Mouse (Mus musculus) intestine, embryonic 15.5 days (tissue): ENCODE results near the gene Iba57. TPM values are rescaled to one million over a fixed set of nuclear protein-coding genes. Genes with fewer than 3 reads are reported as not detected.

Source experiments
- ATAC-seq: fragments of 200-750 bp; cut with Nextera tagmentation; 2 replicates; pipeline ENCODE4 v1.8.0; 2017; ENCODE audit warnings: moderate TSS enrichment, moderate library complexity
- H3K27ac ChIP-seq: fragments of 300-500 bp; sonication (generic); 2 replicates; pipeline ENCODE4 v1.5.1; 2015; ENCODE audit warnings: mild to moderate bottlenecking, inconsistent platforms
- H3K27me3 ChIP-seq: fragments of 300-500 bp; sonication (generic); replicated peaks from 2 replicates; pipeline ENCODE4 v1.6.1; 2015; ENCODE audit warnings: inconsistent platforms
- H3K36me3 ChIP-seq: fragments of 300-500 bp; sonication (generic); 2 replicates; pipeline ENCODE4 v1.6.1; 2015; ENCODE audit warnings: inconsistent platforms
- H3K4me1 ChIP-seq: fragments of 300-500 bp; sonication (generic); replicated peaks from 2 replicates; pipeline ENCODE4 v1.6.1; 2015; ENCODE audit warnings: inconsistent platforms
- H3K4me2 ChIP-seq: fragments of 300-500 bp; sonication (generic); replicated peaks from 2 replicates; pipeline ENCODE4 v1.6.1; 2015; ENCODE audit warnings: mild to moderate bottlenecking, inconsistent platforms
- H3K4me3 ChIP-seq: fragments of 300-500 bp; sonication (generic); replicated peaks from 2 replicates; pipeline ENCODE4 v1.5.1; 2015; ENCODE audit warnings: inconsistent platforms
- H3K9ac ChIP-seq: fragments of 300-500 bp; sonication (generic); 2 replicates; pipeline ENCODE4 v1.6.1; 2015; ENCODE audit warnings: inconsistent platforms
- H3K9me3 ChIP-seq: fragments of 300-500 bp; sonication (generic); 2 replicates; pipeline ENCODE4 v1.6.1; 2016; ENCODE audit warnings: inconsistent platforms
- WGBS: fragments of 180-500 bp; shearing (Covaris S2); methylation state at CpG from one replicate; pipeline ENCODE4 v1.1.7; 2015; 5-methylcytosine and 5-hydroxymethylcytosine counted together
- polyA plus RNA-seq: library from polyadenylated mRNA; unstranded; fragments of >200 nt; fragmentation: Nextera tagmentation; extraction: Ambion mirVana; gene quantifications from 2 replicates; pipeline ENCODE4 v1.2.1, GENCODE M21; 2015

Iba57 gene
- polyA plus RNA-seq, 1 experiment from 2014 or later = 6.6 TPM

GRCm38 (mm10) chr11:59165616-59166241, 2.2 kb upstream of the Iba57 start:
- no peaks in the 10 kb centered on the region for H3K36me3 ChIP-seq
- H3K4me1 ChIP-seq = peaks cover 12% of the 10 kb centered on the region; the same call in 1 of the 2 replicates
- ATAC-seq = no peak
- 66% methylated on average over 2 of the region's 2 CpGs for WGBS
- H3K9ac ChIP-seq = no peak overlapping the region
- no peaks in the 10 kb centered on the region for H3K9me3 ChIP-seq
- H3K27me3 ChIP-seq = no peaks in the 10 kb centered on the region
- no peak overlapping the region for H3K4me3 ChIP-seq
- H3K4me2 ChIP-seq = no peak overlapping the region
- H3K27ac ChIP-seq = no peak overlapping the region

- ATAC-seq = no peak
- H3K36me3 ChIP-seq = no peaks in the 10 kb centered on the region
- no peaks in the 10 kb centered on the region for H3K27me3 ChIP-seq
- peaks cover 12% of the 10 kb centered on the region; the same call in 1 of the 2 replicates for H3K4me1 ChIP-seq
- no peaks in the 10 kb centered on the region for H3K9me3 ChIP-seq
- no peak overlapping the region for H3K9ac ChIP-seq
- no peak overlapping the region for H3K4me3 ChIP-seq
- no peak overlapping the region for H3K27ac ChIP-seq
- peak overlapping the region; percentile 70 for H3K4me2 ChIP-seq
- 77% methylated on average over 9 of the region's 9 CpGs for WGBS
These were observed 845 bp upstream of the Iba57 start for GRCm38 (mm10) chr11:59164384-59164783.

- Histone ChIP-seq H3K4me1 (peaks cover 12% of the 10 kb centered on the region; the same call in 1 of the 2 replicates), H3K27ac (peak overlapping the region; percentile 66), H3K9ac (peak overlapping the region; percentile 14), H3K4me3 (peak overlapping the region; percentile 73), H3K9me3 (no peaks in the 10 kb centered on the region), H3K27me3 (no peaks in the 10 kb centered on the region), H3K4me2 (peak overlapping the region; percentile 70), H3K36me3 (no peaks in the 10 kb centered on the region)
- 53% methylated on average over 9 of the region's 9 CpGs for WGBS
- no peak; the same call in 1 of the 2 replicates for ATAC-seq
These were observed 890 bp downstream of the Iba57 start for GRCm38 (mm10) chr11:59162443-59163254.

GRCm38 (mm10) chr11:59161398-59161797, 2.1 kb downstream of the Iba57 start:
- ATAC-seq = no peak
- H3K4me2 ChIP-seq = no peak overlapping the region
- 67% methylated on average over 5 of the region's 5 CpGs for WGBS
- no peak overlapping the region for H3K4me3 ChIP-seq
- H3K27me3 ChIP-seq = no peaks in the 10 kb centered on the region
- no peak overlapping the region for H3K9ac ChIP-seq
- H3K4me1 ChIP-seq = peaks cover 12% of the 10 kb centered on the region; the same call in 1 of the 2 replicates
- H3K27ac ChIP-seq = no peak overlapping the region
- H3K9me3 ChIP-seq = no peaks in the 10 kb centered on the region
- H3K36me3 ChIP-seq = no peaks in the 10 kb centered on the region; the same call in 1 of the 2 replicates

- H3K36me3 ChIP-seq = no peaks in the 10 kb centered on the region; the same call in 1 of the 2 replicates
- peaks cover 12% of the 10 kb centered on the region; the same call in 1 of the 2 replicates for H3K4me1 ChIP-seq
- H3K27ac ChIP-seq = no peak overlapping the region
- WGBS = 89% methylated on average over 4 of the region's 4 CpGs
- ATAC-seq = no peak
- no peak overlapping the region for H3K4me2 ChIP-seq
- H3K9me3 ChIP-seq = no peaks in the 10 kb centered on the region
- H3K27me3 ChIP-seq = no peaks in the 10 kb centered on the region
- no peak overlapping the region for H3K4me3 ChIP-seq
- no peak overlapping the region for H3K9ac ChIP-seq
These were observed 4.0 kb downstream of the Iba57 start for GRCm38 (mm10) chr11:59159558-59159957.

GRCm38 (mm10) chr11:59159099-59159498, 4.4 kb downstream of the Iba57 start:
- 91% methylated on average over 13 of the region's 13 CpGs for WGBS
- no peak for ATAC-seq
- H3K36me3 ChIP-seq = no peaks in the 10 kb centered on the region; the same call in 1 of the 2 replicates

GRCm38 (mm10) chr11:59155900-59156299, 7.6 kb downstream of the Iba57 start:
- no peak overlapping the region for H3K4me2 ChIP-seq
- 89% methylated on average over 5 of the region's 5 CpGs for WGBS
- H3K36me3 ChIP-seq = no peaks in the 10 kb centered on the region; the same call in 1 of the 2 replicates
- no peak overlapping the region for H3K4me3 ChIP-seq
- H3K9ac ChIP-seq = no peak overlapping the region
- H3K9me3 ChIP-seq = no peaks in the 10 kb centered on the region
- no peak for ATAC-seq
- H3K27me3 ChIP-seq = no peaks in the 10 kb centered on the region
- H3K27ac ChIP-seq = no peak overlapping the region
- H3K4me1 ChIP-seq = no peaks in the 10 kb centered on the region

More at GRCm38 (mm10) chr11:59159099-59159498, 4.4 kb downstream of the Iba57 start:
- no peaks in the 10 kb centered on the region for H3K27me3 ChIP-seq
- H3K4me3 ChIP-seq = no peak overlapping the region
- H3K4me1 ChIP-seq = peaks cover 8% of the 10 kb centered on the region; the same call in 1 of the 2 replicates
- H3K27ac ChIP-seq = no peak overlapping the region
- no peaks in the 10 kb centered on the region for H3K9me3 ChIP-seq
- no peak overlapping the region for H3K9ac ChIP-seq
- no peak overlapping the region for H3K4me2 ChIP-seq

GRCm38 (mm10) chr11:59154220-59154619, 9.3 kb downstream of the Iba57 start:
- H3K36me3 ChIP-seq = no peaks in the 10 kb centered on the region; the same call in 1 of the 2 replicates
- no peak overlapping the region for H3K27ac ChIP-seq
- H3K4me3 ChIP-seq = no peak overlapping the region
- H3K4me2 ChIP-seq = no peak overlapping the region
- no peaks in the 10 kb centered on the region for H3K4me1 ChIP-seq
- H3K9me3 ChIP-seq = no peaks in the 10 kb centered on the region
- no peak for ATAC-seq
- no peak overlapping the region for H3K9ac ChIP-seq
- no peaks in the 10 kb centered on the region for H3K27me3 ChIP-seq
- 80% methylated on average over 7 of the region's 7 CpGs for WGBS

- Histone ChIP-seq H3K4me2 (no peak overlapping the region), H3K27me3 (no peaks in the 10 kb centered on the region), H3K4me1 (no peaks in the 10 kb centered on the region), H3K27ac (no peak overlapping the region), H3K4me3 (no peak overlapping the region), H3K9ac (no peak overlapping the region), H3K9me3 (no peaks in the 10 kb centered on the region), H3K36me3 (no peaks in the 10 kb centered on the region)
- WGBS = 25% methylated on average over 3 of the region's 3 CpGs
- no peak for ATAC-seq
These were observed 11.8 kb downstream of the Iba57 start for GRCm38 (mm10) chr11:59151729-59152128.

GRCm38 (mm10) chr11:59149302-59149701, 14.2 kb downstream of the Iba57 start:
- Histone ChIP-seq H3K36me3 (no peaks in the 10 kb centered on the region), H3K4me3 (no peak overlapping the region), H3K9ac (no peak overlapping the region), H3K27ac (no peak overlapping the region), H3K9me3 (no peaks in the 10 kb centered on the region), H3K27me3 (no peaks in the 10 kb centered on the region), H3K4me2 (no peak overlapping the region), H3K4me1 (no peaks in the 10 kb centered on the region)
- no peak for ATAC-seq
- 53% methylated on average over 3 of the region's 3 CpGs for WGBS

- 77% methylated on average over 5 of the region's 5 CpGs for WGBS
- H3K27ac ChIP-seq = no peak overlapping the region
- no peaks in the 10 kb centered on the region for H3K36me3 ChIP-seq
- peaks cover 6% of the 10 kb centered on the region; the same call in 1 of the 2 replicates for H3K4me1 ChIP-seq
- H3K4me3 ChIP-seq = no peak overlapping the region
- H3K9ac ChIP-seq = no peak overlapping the region
- H3K27me3 ChIP-seq = 0 out of 2 replicates have a peak, but pooled peaks cover 2% of the 10 kb centered on the region
- no peak for ATAC-seq
- H3K9me3 ChIP-seq = no peaks in the 10 kb centered on the region
- no peak overlapping the region for H3K4me2 ChIP-seq
These were observed 20.6 kb downstream of the Iba57 start for GRCm38 (mm10) chr11:59142962-59143361.

GRCm38 (mm10) chr11:59141772-59142370, 21.7 kb downstream of the Iba57 start:
- Histone ChIP-seq H3K27ac (no peak overlapping the region), H3K4me1 (peaks cover 6% of the 10 kb centered on the region; the same call in 1 of the 2 replicates), H3K4me2 (peak overlapping the region; percentile 43), H3K4me3 (no peak overlapping the region; the same call in 1 of the 2 replicates), H3K9me3 (no peaks in the 10 kb centered on the region), H3K9ac (no peak overlapping the region), H3K27me3 (peaks cover 12% of the 10 kb centered on the region), H3K36me3 (no peaks in the 10 kb centered on the region)
- WGBS = 11% methylated on average over 14 of the region's 14 CpGs
- peak; percentile 84 for ATAC-seq
